Mouse (Mus musculus): ENCODE data around the gene Chmp6.

Chmp6 gene

GRCm38 (mm10) chr11:119913291-119913934 is at the start of gene Chmp6:
Gene Chmp6 (plus strand): TSS chr11:119913441.
- peak; percentile 47 for DNase-seq (ENCODE audit: extremely low read depth, low read depth)

- no peak for DNase-seq (ENCODE audit: extremely low read depth, low read depth)
Measured at GRCm38 (mm10) chr11:119866837-119867236, 46.4 kb upstream of the Chmp6 start.

- no peak for DNase-seq (ENCODE audit: extremely low read depth, low read depth)
Measured at GRCm38 (mm10) chr11:119868138-119868537, 45.1 kb upstream of the Chmp6 start.

GRCm38 (mm10) chr11:119868556-119868955 is 44.7 kb upstream of the Chmp6 start:
- DNase-seq (ENCODE audit: extremely low read depth, low read depth), result no peak

GRCm38 (mm10) chr11:119871141-119871540 is 42.1 kb upstream of the Chmp6 start:
- DNase-seq (ENCODE audit: extremely low read depth, low read depth), result no peak

- DNase-seq (ENCODE audit: extremely low read depth, low read depth), result no peak
Measured at GRCm38 (mm10) chr11:119873643-119874042, 39.6 kb upstream of the Chmp6 start.

GRCm38 (mm10) chr11:119874841-119875240 is 38.4 kb upstream of the Chmp6 start:
- DNase-seq (ENCODE audit: extremely low read depth, low read depth), result no peak

- DNase-seq (ENCODE audit: extremely low read depth, low read depth), result no peak
Measured at GRCm38 (mm10) chr11:119875685-119876084, 37.6 kb upstream of the Chmp6 start.

GRCm38 (mm10) chr11:119877124-119877523 is 36.1 kb upstream of the Chmp6 start:
- DNase-seq (ENCODE audit: extremely low read depth, low read depth), result no peak

GRCm38 (mm10) chr11:119879573-119879972 is 33.7 kb upstream of the Chmp6 start:
- DNase-seq (ENCODE audit: extremely low read depth, low read depth), result no peak

GRCm38 (mm10) chr11:119883646-119884045 is 29.6 kb upstream of the Chmp6 start:
- DNase-seq (ENCODE audit: extremely low read depth, low read depth), result no peak

GRCm38 (mm10) chr11:119889966-119890365 is 23.3 kb upstream of the Chmp6 start:
- DNase-seq (ENCODE audit: extremely low read depth, low read depth), result no peak

GRCm38 (mm10) chr11:119891601-119892215 is 21.5 kb upstream of the Chmp6 start:
- no peak for DNase-seq (ENCODE audit: extremely low read depth, low read depth)

GRCm38 (mm10) chr11:119893667-119894236 is 19.5 kb upstream of the Chmp6 start:
- no peak for DNase-seq (ENCODE audit: extremely low read depth, low read depth)

GRCm38 (mm10) chr11:119894634-119895033 is 18.6 kb upstream of the Chmp6 start:
- no peak for DNase-seq (ENCODE audit: extremely low read depth, low read depth)

GRCm38 (mm10) chr11:119897041-119897440 is 16.2 kb upstream of the Chmp6 start:
- no peak for DNase-seq (ENCODE audit: extremely low read depth, low read depth)

- no peak for DNase-seq (ENCODE audit: extremely low read depth, low read depth)
Measured at GRCm38 (mm10) chr11:119898976-119899375, 14.3 kb upstream of the Chmp6 start.

- no peak for DNase-seq (ENCODE audit: extremely low read depth, low read depth)
Measured at GRCm38 (mm10) chr11:119901174-119901573, 12.1 kb upstream of the Chmp6 start.

- no peak for DNase-seq (ENCODE audit: extremely low read depth, low read depth)
Measured at GRCm38 (mm10) chr11:119902891-119903290, 10.3 kb upstream of the Chmp6 start.

GRCm38 (mm10) chr11:119904621-119905286 is 8.5 kb upstream of the Chmp6 start:
- DNase-seq (ENCODE audit: extremely low read depth, low read depth), result peak; percentile 37

GRCm38 (mm10) chr11:119905794-119906193 is 7.4 kb upstream of the Chmp6 start:
- DNase-seq (ENCODE audit: extremely low read depth, low read depth), result no peak

GRCm38 (mm10) chr11:119907006-119907650 is 6.1 kb upstream of the Chmp6 start:
- no peak for DNase-seq (ENCODE audit: extremely low read depth, low read depth)

All from MEL-GATA-1-ER (cell line).